Mouse (Mus musculus) left cerebral cortex, adult 11 months (tissue): ENCODE measurements around the gene Clock.

Experiments used
- DNase-seq: peaks from one replicate; pipeline ENCODE4 v3.0.0; 2022; ENCODE audit warnings: low spot score

The Clock gene

DNA sequence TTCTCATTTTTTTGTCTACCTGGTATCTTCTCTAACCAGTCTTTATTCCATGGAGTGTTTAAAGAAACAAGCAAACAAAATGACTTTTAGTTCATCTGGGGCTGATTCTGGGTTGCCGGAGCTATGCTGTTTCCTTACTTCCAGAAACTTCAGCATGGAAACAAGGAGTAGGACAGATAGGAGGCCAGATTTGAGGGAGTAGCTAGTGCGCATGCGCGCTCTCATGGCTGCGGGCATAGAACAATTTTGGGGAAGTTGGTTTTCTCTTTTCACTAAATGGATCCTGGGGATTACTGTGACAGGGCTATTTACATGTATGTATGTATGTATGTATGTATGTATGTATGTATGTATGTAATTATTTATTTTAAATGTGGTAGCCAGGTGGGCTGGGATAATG lies 125.4 kb downstream of the Clock start:
- no peak for DNase-seq

DNA sequence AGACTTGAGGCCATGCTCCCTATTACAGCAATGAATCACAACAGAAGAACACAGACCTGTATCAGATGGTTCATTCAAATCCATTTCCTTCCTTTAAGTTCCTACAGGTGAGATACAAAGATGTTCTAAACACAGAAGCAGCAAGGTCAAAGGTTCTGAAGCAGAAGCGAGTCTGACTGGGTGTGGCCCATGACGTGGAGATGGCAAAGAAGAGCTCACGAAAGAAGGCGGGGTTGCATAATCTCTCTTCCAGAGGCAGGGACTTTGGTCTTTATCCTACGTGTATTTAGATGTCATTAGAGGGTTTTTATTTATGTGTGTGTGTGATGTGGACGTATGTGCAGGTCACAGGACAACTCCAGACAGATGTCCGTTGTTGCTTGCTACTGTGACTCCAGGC lies 126.9 kb downstream of the Clock start:
- DNase-seq = no peak

DNA sequence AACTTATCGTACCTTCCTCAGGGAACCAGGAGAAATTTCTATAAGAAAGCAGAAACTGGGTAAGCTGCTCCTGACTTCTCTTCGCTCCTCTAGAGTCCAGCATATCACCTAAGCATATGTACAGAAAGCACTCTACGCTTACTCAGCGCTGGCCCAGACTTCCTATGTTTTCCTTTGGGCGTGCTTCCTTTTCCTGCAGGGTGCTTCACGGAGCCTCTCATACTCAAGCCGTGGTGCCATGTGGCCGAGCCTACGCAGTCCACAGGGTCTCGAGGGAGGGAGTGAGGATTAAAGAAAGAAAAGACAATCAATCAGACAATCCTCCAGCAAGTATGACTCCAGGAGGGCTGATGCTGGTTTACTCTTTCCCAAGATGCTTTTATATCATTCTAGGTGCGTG lies 127.8 kb downstream of the Clock start:
- DNase-seq = no peak

DNA sequence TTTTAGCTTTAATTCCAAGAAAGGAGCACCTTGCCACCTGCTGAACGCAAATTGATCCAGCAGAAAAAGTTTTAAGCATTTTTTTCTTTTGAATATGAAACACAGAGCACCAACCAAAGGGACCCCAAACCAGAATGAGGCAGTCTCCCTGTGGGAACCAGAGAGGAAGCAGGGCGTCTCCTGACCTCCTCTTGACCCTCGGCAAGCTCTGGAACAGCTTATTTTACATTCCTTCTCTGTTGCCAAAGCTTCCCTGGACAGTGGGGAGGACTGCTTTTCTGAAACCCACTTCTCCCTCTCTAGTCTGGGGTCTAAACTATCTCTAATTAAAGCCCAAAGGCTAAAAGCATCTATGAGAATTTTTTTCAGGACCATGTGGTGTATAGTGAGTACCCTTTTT lies 128.2 kb downstream of the Clock start:
- DNase-seq = no peak

DNA sequence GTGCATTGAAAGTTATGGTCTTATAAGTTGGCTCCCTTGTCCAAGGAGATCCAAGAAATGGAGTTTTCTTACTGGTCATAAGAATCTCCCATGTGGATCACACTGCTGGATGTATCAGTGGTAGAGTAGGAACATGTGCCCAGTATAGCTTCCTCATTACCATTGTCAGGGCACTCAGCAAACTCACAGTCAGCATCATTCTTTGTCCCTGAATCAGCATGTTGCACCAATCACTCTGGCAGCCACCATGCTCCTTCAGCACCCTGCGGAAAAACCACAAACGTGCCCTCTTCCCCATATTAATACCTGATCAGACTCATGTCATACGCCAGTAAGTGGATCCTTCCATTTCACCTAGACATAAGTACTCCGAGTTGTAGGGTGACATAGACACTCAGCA lies 129.5 kb downstream of the Clock start:
- DNase-seq = no peak

DNA sequence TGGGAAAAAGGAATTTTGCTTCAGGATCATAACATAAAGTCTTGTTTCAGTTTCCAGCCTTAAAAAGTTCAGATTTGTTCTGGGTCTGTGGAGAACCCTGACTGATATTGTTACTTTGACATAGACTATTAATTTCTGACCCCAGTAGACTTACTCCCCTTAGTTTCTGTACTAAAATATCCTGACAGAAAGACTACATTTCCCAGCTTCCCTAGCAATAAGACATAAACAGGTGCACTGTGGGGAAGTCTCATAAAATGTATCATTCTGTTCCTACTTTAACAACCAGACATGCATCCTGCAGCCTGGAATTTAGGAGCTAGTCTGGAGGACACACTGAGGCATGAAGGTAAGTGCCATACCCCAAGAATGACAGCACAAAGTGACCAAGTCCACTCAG lies 133.6 kb downstream of the Clock start:
- no peak for DNase-seq

DNA sequence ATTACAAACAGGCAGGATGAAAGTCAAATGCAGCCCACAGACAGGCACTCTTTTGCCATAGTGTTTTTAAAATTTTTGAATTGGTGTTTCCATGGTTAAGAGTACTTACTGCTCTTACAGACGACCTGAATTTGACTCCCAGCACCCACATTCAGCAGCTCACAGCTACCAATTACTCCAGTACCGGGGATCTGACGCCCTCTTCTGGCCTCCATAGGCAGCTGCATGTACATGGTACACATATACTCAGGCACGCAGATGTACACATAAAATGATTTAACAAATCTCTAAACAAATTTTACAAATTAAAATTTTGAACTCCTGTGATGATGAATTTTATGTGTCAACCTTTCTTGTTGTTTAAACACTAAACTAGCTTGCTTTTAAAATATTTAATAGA lies 134.1 kb downstream of the Clock start:
- DNase-seq = no peak

DNA sequence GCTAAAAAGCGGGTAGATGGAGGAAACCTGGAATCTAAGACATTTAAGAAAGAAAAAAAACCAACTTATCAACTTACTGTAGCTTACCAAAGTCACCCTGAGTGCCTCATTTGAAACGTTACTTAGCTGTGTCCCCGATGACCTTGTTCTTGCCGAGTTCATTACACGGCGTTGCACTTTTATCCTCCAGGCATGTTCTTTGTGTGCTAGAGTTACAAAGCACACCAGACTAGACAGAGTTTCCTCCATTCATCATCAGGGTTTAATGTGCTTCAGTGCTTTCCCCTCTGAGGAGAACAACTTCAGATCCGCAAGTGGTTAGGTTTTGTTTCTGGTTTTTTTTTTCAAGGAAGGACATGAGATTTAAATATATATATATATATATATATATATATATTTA lies 139.8 kb downstream of the Clock start:
- DNase-seq = no peak

DNA sequence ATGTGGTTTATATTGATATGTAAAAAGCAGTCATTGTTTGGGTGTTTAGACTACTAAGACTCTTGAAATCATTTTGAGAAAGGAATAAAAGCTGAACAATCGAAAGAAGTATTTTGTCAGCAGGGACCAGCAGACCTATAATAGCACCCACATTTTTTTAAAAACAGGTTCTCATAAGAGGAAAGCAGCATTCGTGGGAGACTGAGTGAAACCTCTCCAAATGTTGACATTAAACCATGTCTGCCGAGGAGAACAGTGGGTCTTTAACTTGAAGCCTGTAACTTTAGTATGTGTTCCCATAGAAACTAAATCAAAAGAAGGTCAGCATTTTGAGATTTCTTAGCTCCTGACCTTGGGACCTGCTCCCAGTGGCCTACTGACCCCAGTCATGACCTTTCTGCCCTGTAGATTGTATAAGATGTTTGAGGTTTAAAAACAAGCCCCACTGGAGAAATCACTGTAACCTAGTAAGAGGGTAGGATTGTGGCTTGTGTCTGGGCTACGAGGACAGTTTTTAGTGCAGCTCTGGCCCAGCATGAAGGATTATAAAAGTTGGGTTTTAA lies 140.7 kb downstream of the Clock start:
- DNase-seq = no peak

DNA sequence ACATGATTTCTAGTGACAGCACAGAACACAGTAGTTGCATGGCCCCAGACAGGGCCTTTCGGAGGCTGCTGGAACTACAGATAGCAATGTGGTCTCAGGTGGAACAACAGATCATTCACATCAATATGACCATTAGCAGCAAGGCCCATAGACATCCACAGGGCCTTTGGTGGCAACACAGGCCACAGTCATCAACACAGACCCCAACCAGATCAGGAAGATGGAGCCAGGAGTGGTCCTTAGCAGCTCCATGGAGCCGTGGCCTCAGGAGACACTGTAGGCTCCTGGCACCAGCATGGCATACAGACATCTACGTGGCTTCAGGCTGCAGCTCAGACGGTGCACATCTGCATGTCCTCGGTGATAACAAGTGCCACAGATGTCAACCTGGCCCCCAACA lies 141.7 kb downstream of the Clock start:
- no peak for DNase-seq

DNA sequence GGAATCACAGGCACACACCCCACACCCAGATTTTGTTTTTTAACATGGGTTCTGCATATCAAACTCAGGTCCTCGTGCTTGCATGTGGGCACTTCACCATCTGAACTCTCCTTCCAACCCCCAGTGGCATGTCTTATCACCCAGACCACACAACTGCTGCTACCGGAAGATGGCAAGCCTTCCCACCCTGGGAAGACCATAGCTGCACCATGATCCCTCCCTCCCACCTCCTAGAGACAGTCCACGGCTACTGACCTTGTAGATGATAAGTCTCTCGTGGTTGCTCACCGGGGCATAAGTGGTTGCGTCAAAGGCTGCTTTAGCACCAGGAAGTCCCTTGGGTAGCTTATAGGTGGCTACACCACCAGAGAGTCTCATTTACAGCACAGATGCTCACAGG lies 143.1 kb downstream of the Clock start:
- DNase-seq = no peak

DNA sequence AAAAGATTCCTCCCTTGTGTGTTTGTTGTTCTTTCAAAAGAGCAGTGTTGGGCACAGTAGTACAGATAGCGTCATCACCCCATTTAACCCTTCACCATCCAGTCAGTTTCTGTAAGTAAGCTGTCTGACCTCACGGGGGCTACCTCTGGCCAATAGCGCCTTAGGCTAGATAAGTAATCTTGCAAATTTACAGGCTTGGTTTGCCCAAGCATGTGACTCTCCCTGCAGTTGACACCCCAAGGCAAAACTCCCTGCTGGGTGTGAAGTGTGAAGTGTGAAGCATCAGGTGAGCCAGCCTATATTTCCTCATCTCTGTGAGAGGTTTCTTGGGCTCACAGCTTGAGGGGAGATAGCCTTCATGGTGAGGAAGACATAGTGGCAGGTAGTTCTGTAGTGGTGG lies 144.5 kb downstream of the Clock start:
- no peak for DNase-seq
